Mouse (Mus musculus) gastrocnemius, adult 2 months (tissue): ENCODE data around the gene Ttc8. TPM values are rescaled to one million over a fixed set of nuclear protein-coding genes. Genes with fewer than 3 reads are reported as not detected.

Experiments used
- DNase-seq: peaks from one replicate; pipeline ENCODE4 v3.0.0; 2022
- H3K27ac ChIP-seq: fragments of 200-600 bp; 2 replicates; pipeline ENCODE4 v1.8.1; 2022; ENCODE audit warnings: mild to moderate bottlenecking
- H3K4me3 ChIP-seq: fragments of 200-600 bp; 2 replicates; pipeline ENCODE4 v1.8.1; 2022; ENCODE audit warnings: mild to moderate bottlenecking, moderate library complexity
- CTCF ChIP-seq: fragments of 200-600 bp; IDR thresholded peaks from 2 replicates; pipeline ENCODE4 v1.8.1; 2022; ENCODE audit warnings: antibody characterized with exemption, mild to moderate bottlenecking, moderate library complexity
- intact Hi-C: fragments of 180-260 bp; cut with DNase I; formaldehyde crosslinking; loops from one replicate; pipeline ENCODE4 v1.15.1; 2025
- total RNA-seq, 2 experiments: library from RNA; stranded (reverse); gene quantifications; 2 replicates each; pipeline ENCODE4 v1.2.3; 2021

Gene Ttc8
- total RNA-seq, 2 experiments from 2014 or later: 4.6 to 6.7 TPM

GRCm38 (mm10) chr12:99010044-99010443 lies 89.7 kb downstream of the Ttc8 start:
- intact Hi-C loops: no loop called here
- H3K27ac ChIP-seq: no peak overlapping the region
- H3K4me3 ChIP-seq: no peak overlapping the region

GRCm38 (mm10) chr12:99011161-99011861 lies 90.9 kb downstream of the Ttc8 start:
- no peak for DNase-seq
- H3K4me3 ChIP-seq: no peak overlapping the region
- intact Hi-C loops: no loop called here
- no peak for TF ChIP-seq CTCF
- no peak overlapping the region for H3K27ac ChIP-seq

More at GRCm38 (mm10) chr12:99010044-99010443, 89.7 kb downstream of the Ttc8 start:
- no peak for DNase-seq
- TF ChIP-seq CTCF: no peak

GRCm38 (mm10) chr12:99015870-99016269 lies 95.5 kb downstream of the Ttc8 start:
- no peak overlapping the region for H3K4me3 ChIP-seq
- H3K27ac ChIP-seq: no peak overlapping the region
- intact Hi-C loops: no loop called here
- TF ChIP-seq CTCF: no peak
- DNase-seq: peak; percentile 41

- intact Hi-C loops: no loop called here
Observed at GRCm38 (mm10) chr12:99024430-99024960, 104.1 kb downstream of the Ttc8 start.

GRCm38 (mm10) chr12:99026291-99026690 lies 105.9 kb downstream of the Ttc8 start:
- intact Hi-C loops: no loop called here
- Histone ChIP-seq H3K27ac (peak overlapping the region; percentile 67), H3K4me3 (no peak overlapping the region)
- TF ChIP-seq CTCF: no peak
- DNase-seq: peak; percentile 66

More at GRCm38 (mm10) chr12:99024430-99024960, 104.1 kb downstream of the Ttc8 start:
- no peak overlapping the region for H3K4me3 ChIP-seq
- no peak for DNase-seq
- TF ChIP-seq CTCF: no peak
- no peak overlapping the region for H3K27ac ChIP-seq

GRCm38 (mm10) chr12:99028665-99029064 lies 108.3 kb downstream of the Ttc8 start:
- TF ChIP-seq CTCF: no peak
- no peak for DNase-seq
- intact Hi-C loops: no loop called here
- H3K4me3 ChIP-seq: no peak overlapping the region
- peak overlapping the region; percentile 43; the same call in 1 of the 2 replicates for H3K27ac ChIP-seq

- DNase-seq: no peak
- TF ChIP-seq CTCF: no peak
- Histone ChIP-seq H3K27ac (peak overlapping the region; percentile 59; the same call in 1 of the 2 replicates), H3K4me3 (no peak overlapping the region)
- intact Hi-C loops: no loop called here
Observed at GRCm38 (mm10) chr12:99030022-99030421, 109.6 kb downstream of the Ttc8 start.

Other genes with a start within 250 kb of the Ttc8 start
- gene Ptpn21, start 183.2 kb upstream of the Ttc8 start, total RNA-seq: 10 to 100 TPM; 32.8 to 34.9 TPM
- gene Zc3h14, start 173.6 kb upstream of the Ttc8 start, total RNA-seq: 10 to 100 TPM; 45.2 to 47.7 TPM
- gene Eml5, start 19.1 kb upstream of the Ttc8 start, total RNA-seq: 1 to 10 TPM; 2.0 to 2.2 TPM